Comparison of ENCODE assay signal across 9 mouse cellular contexts in genomic region chr2:70471861-70472620, GRCm38 (mm10). TPM values are rescaled to one million over a fixed set of nuclear protein-coding genes. Genes with fewer than 3 reads are reported as not detected.
DNase-seq lines count a peak whose midpoint lies in the region; ATAC-seq lines count a peak whose summit lies in the region.
"Had no signal": no experiment of that assay in that cellular context is flagged by ENCODE, and none has a peak within 500 bp of the region (broad histone marks: within the 10 kb centered on the region; RNA-seq: fewer than 3 reads in every experiment).

No protein-coding gene starts in this region.

- H3K9me3 ChIP-seq in heart, embryonic 12.5 days (replicated peaks), result no peaks in the 10 kb centered on the region
- H3K9me3 ChIP-seq in hindbrain, embryonic 10.5 days, result no peaks in the 10 kb centered on the region
- H3K9me3 ChIP-seq in limb, embryonic 11.5 days (ENCODE audit: control insufficient read depth, low read length), result no peaks in the 10 kb centered on the region
- no peaks in the 10 kb centered on the region for H3K9me3 ChIP-seq in midbrain, embryonic 15.5 days

- WGBS in heart, embryonic 12.5 days, result under 1% methylated on average over 48 of the region's 48 CpGs
- WGBS in hindbrain, embryonic 10.5 days, result under 1% methylated on average over 48 of the region's 48 CpGs
- under 1% methylated on average over 47 of the region's 48 CpGs for whole genome bisulfite sequencing in limb, embryonic 11.5 days
- WGBS in midbrain, embryonic 15.5 days, result under 1% methylated on average over 48 of the region's 48 CpGs

- peaks cover 66% of the 10 kb centered on the region for H3K27me3 ChIP-seq in heart, embryonic 12.5 days (replicated peaks)
- peaks cover 82% of the 10 kb centered on the region for H3K27me3 ChIP-seq in hindbrain, embryonic 10.5 days (ENCODE audit: insufficient read depth, poor library complexity, severe bottlenecking)
- H3K27me3 ChIP-seq in limb, embryonic 11.5 days (ENCODE audit: control insufficient read depth, insufficient read depth, low read length), result peaks cover 54% of the 10 kb centered on the region
- peaks cover 36% of the 10 kb centered on the region for H3K27me3 ChIP-seq in midbrain, embryonic 15.5 days (replicated peaks)

- DNase-seq in heart, postnatal 36 days, result no peak
- DNase-seq in embryo, embryonic 10 days (ENCODE audit: low spot score), result peak; percentile 57
- peak; percentile 55 for DNase-seq in hindbrain, embryonic 10.5 days (ENCODE audit: low spot score)
- DNase-seq in limb, embryonic 11.5 days (ENCODE audit: low spot score), result peak; percentile 71
- no peak for DNase-seq in layer of hippocampus, postnatal 25 days (ENCODE audit: extremely low spot score in 1 of 2, low spot score in 1 of 2)
- no peak for DNase-seq in frontal cortex, postnatal 36 days (ENCODE audit: low spot score in 2 of 2)

- H3K9ac ChIP-seq in heart, embryonic 12.5 days, result no peak overlapping the region
- peak overlapping the region; percentile 24; the same call in 1 of the 2 replicates for H3K9ac ChIP-seq in limb, embryonic 11.5 days (ENCODE audit: low read length)
- peak overlapping the region; percentile 21; the same call in 1 of the 2 replicates for H3K9ac ChIP-seq in midbrain, embryonic 15.5 days

- peaks cover 39% of the 10 kb centered on the region for H3K4me1 ChIP-seq in heart, embryonic 12.5 days (replicated peaks)
- H3K4me1 ChIP-seq in hindbrain, embryonic 10.5 days (replicated peaks), result peaks cover 54% of the 10 kb centered on the region
- peaks cover 12% of the 10 kb centered on the region for H3K4me1 ChIP-seq in limb, embryonic 11.5 days (ENCODE audit: control insufficient read depth, insufficient read depth, low read length)
- H3K4me1 ChIP-seq in midbrain, embryonic 15.5 days, result peaks cover 50% of the 10 kb centered on the region

- no peak overlapping the region for H3K27ac ChIP-seq in heart, embryonic 12.5 days (ENCODE audit: poor library complexity, severe bottlenecking)
- peak overlapping the region; percentile 54; the same call in 1 of the 2 replicates for H3K27ac ChIP-seq in hindbrain, embryonic 10.5 days
- H3K27ac ChIP-seq in limb, embryonic 11.5 days (replicated peaks; ENCODE audit: low read depth, low read length), result no peak overlapping the region
- no peak overlapping the region for H3K27ac ChIP-seq in midbrain, embryonic 15.5 days

- intact Hi-C loops in heart, postnatal 36 days (cut with DNase I), result no loop called here

- ATAC-seq in heart, embryonic 12.5 days (ENCODE audit: insufficient number of reproducible peaks, low FRiP score), result no peak
- ATAC-seq in limb, embryonic 11.5 days (ENCODE audit: insufficient number of reproducible peaks, low FRiP score, low TSS enrichment, low read depth), result no peak; the same call in 1 of the 2 replicates
- ATAC-seq in midbrain, embryonic 15.5 days (replicated peaks), result peak; percentile 45

- peak overlapping the region; percentile 47 for H3K4me3 ChIP-seq in heart, embryonic 12.5 days
- H3K4me3 ChIP-seq in hindbrain, embryonic 10.5 days, result peak overlapping the region; percentile 56
- H3K4me3 ChIP-seq in limb, embryonic 11.5 days (ENCODE audit: low read depth, low read length), result peak overlapping the region; percentile 34
- H3K4me3 ChIP-seq in midbrain, embryonic 15.5 days, result peak overlapping the region; percentile 33

- H3K36me3 ChIP-seq in heart, embryonic 12.5 days, result no peaks in the 10 kb centered on the region
- H3K36me3 ChIP-seq in hindbrain, embryonic 10.5 days, result no peaks in the 10 kb centered on the region
- no peaks in the 10 kb centered on the region for H3K36me3 ChIP-seq in limb, embryonic 11.5 days (ENCODE audit: control insufficient read depth, insufficient read depth, low read length)
- no peaks in the 10 kb centered on the region for H3K36me3 ChIP-seq in midbrain, embryonic 15.5 days (replicated peaks)

- H3K4me2 ChIP-seq in heart, embryonic 12.5 days, result peak overlapping the region; percentile 84
- H3K4me2 ChIP-seq in limb, embryonic 11.5 days (ENCODE audit: low read depth, severe bottlenecking), result peak overlapping the region; percentile 75
- peak overlapping the region; percentile 58 for H3K4me2 ChIP-seq in midbrain, embryonic 15.5 days

RNA-seq across cellular contexts. Expression of gene Sp5, which starts 2.7 kb away (rescaled TPM):
- polyA plus RNA-seq in heart, embryonic 12.5 days (2016; fragmentation: Nextera tagmentation; extraction: Ambion mirVana), result 0.36 and 0.44 TPM in 2 replicates
- under 1 TPM in 1 of 2 experiments, not detected in 1; 0.14 TPM for total RNA-seq in heart, postnatal 36 days (2021)
- polyA plus RNA-seq in hindbrain, embryonic 10.5 days (2016; fragmentation: Nextera tagmentation; extraction: Ambion mirVana), result 2.2 and 5.3 TPM in 2 replicates
- polyA plus RNA-seq in limb, embryonic 11.5 days (2014; fragmentation: Nextera tagmentation; extraction: Ambion mirVana), result 1.8 and 2.4 TPM in 2 replicates
- 25.4 and 25.7 TPM in 2 replicates for polyA plus RNA-seq in midbrain, embryonic 15.5 days (2015; fragmentation: Nextera tagmentation; extraction: Ambion mirVana)
- total RNA-seq in layer of hippocampus, postnatal 25 days (2021), result under 1 TPM; 0.17 to 0.23 TPM
- total RNA-seq: MEL had no signal

RNA-seq across cellular contexts. Expression of gene Erich2, which starts 36.6 kb away (rescaled TPM):
- 0.36 and 0.64 TPM in 2 replicates for polyA plus RNA-seq in heart, embryonic 12.5 days (2016; fragmentation: Nextera tagmentation; extraction: Ambion mirVana)
- not detected for total RNA-seq in heart, postnatal 36 days (2021)
- 1.6 and 1.9 TPM in 2 replicates for polyA plus RNA-seq in hindbrain, embryonic 10.5 days (2016; fragmentation: Nextera tagmentation; extraction: Ambion mirVana)
- 0.33 TPM in 1 of 2 replicates, not detected in the other for polyA plus RNA-seq in limb, embryonic 11.5 days (2014; fragmentation: Nextera tagmentation; extraction: Ambion mirVana)
- 2.8 TPM in 2 replicates for polyA plus RNA-seq in midbrain, embryonic 15.5 days (2015; fragmentation: Nextera tagmentation; extraction: Ambion mirVana)
- 1 to 10 TPM in 1 of 2 experiments, under 1 TPM in 1; 0.68 to 1.1 TPM for total RNA-seq in layer of hippocampus, postnatal 25 days (2021)
- total RNA-seq: MEL had no signal

Comparison
In these comparisons a context has a peak if more than half of its experiments do, and no peak if none do; other contexts are left out.
1. DNase-seq: peak in embryo, embryonic 10 days (single experiment), hindbrain, embryonic 10.5 days (single experiment) and limb, embryonic 11.5 days (single experiment); none in heart, postnatal 36 days (0 of 2), layer of hippocampus, postnatal 25 days (0 of 2) and frontal cortex, postnatal 36 days (0 of 2).
2. Peak in every context shown above with its lines, with median percentiles within 50 percentile points of each other: H3K4me2 ChIP-seq and H3K4me3 ChIP-seq.